Mouse (Mus musculus) colon, adult 2 months (tissue): ENCODE results near the gene Olfr191. TPM values are rescaled to one million over a fixed set of nuclear protein-coding genes. Genes with fewer than 3 reads are reported as not detected.

Experiments
- polyA plus RNA-seq: library from polyadenylated mRNA; depleted of rRNA; stranded (reverse); fragments of >200 nt; gene quantifications from 2 replicates; pipeline ENCODE4 v1.2.3, GENCODE M21; 2012; rRNA removed

The Olfr191 gene
- polyA plus RNA-seq = not detected in 2 replicates

GRCm38 (mm10) chr16:59089722-59090121 lies at the start of gene Olfr191:
Gene Olfr191, minus strand, starts transcription at chr16:59089822.

GRCm38 (mm10) chr16:59120969-59121368 lies 31.3 kb upstream of the Olfr191 start, which contains the start of gene Olfr194:
Gene Olfr194, minus strand, starts transcription at chr16:59121069.

GRCm38 (mm10) chr16:59111781-59112180 lies 22.2 kb upstream of the Olfr191 start, which contains the start of gene Olfr193:
Gene Olfr193, minus strand, starts transcription at chr16:59111881.

GRCm38 (mm10) chr16:59077905-59078304 lies 11.7 kb downstream of the Olfr191 start, which contains the start of gene Olfr190:
Gene Olfr190, minus strand, starts transcription at chr16:59078005.

GRCm38 (mm10) chr16:59039710-59040109 lies 49.9 kb downstream of the Olfr191 start, which contains the start of gene Olfr187:
Gene Olfr187, minus strand, starts transcription at chr16:59039767.

Other genes starting within 250 kb of the Olfr191 start
- not detected in 2 replicates for gene Olfr177, start 215.1 kb downstream of the Olfr191 start, polyA plus RNA-seq
- gene Olfr178, start 197.8 kb downstream of the Olfr191 start, polyA plus RNA-seq = not detected in 2 replicates
- gene Olfr181, start 161.1 kb downstream of the Olfr191 start, polyA plus RNA-seq = not detected in 2 replicates
- not detected in 2 replicates for gene Olfr180, start 160.4 kb downstream of the Olfr191 start, polyA plus RNA-seq
- not detected in 2 replicates for gene Olfr183, start 94.5 kb downstream of the Olfr191 start, polyA plus RNA-seq
- not detected in 2 replicates for gene Olfr186, start 59.5 kb downstream of the Olfr191 start, polyA plus RNA-seq
- not detected in 2 replicates for gene Olfr187, start 50.1 kb downstream of the Olfr191 start, polyA plus RNA-seq
- gene Olfr190, start 11.8 kb downstream of the Olfr191 start, polyA plus RNA-seq = not detected in 2 replicates
- gene Olfr193, start 22.1 kb upstream of the Olfr191 start, polyA plus RNA-seq = not detected in 2 replicates
- gene Olfr194, start 31.2 kb upstream of the Olfr191 start, polyA plus RNA-seq = not detected in 2 replicates
- not detected in 2 replicates for gene Olfr195, start 57.2 kb upstream of the Olfr191 start, polyA plus RNA-seq
- gene Olfr196, start 80.6 kb upstream of the Olfr191 start, polyA plus RNA-seq = not detected in 2 replicates
- not detected in 2 replicates for gene Olfr198, start 113.7 kb upstream of the Olfr191 start, polyA plus RNA-seq
- gene Olfr199, start 129.9 kb upstream of the Olfr191 start, polyA plus RNA-seq = not detected in 2 replicates
- not detected in 2 replicates for gene Olfr201, start 182.8 kb upstream of the Olfr191 start, polyA plus RNA-seq
- not detected in 2 replicates for gene Olfr202, start 197.0 kb upstream of the Olfr191 start, polyA plus RNA-seq
- not detected in 2 replicates for gene Olfr203, start 209.1 kb upstream of the Olfr191 start, polyA plus RNA-seq
- gene Olfr204, start 228.4 kb upstream of the Olfr191 start, polyA plus RNA-seq = not detected in 2 replicates
- gene Olfr205, start 241.3 kb upstream of the Olfr191 start, polyA plus RNA-seq = not detected in 2 replicates